Mouse (Mus musculus) liver, embryonic 13.5 days (tissue): ENCODE measurements at regions not wholly inside any gene's neighbourhood (a gene's known extent, or its start where the extent isn't known, plus 50 kb on each side); places are given as distances from the start of the nearest gene placed in this dataset.

Experiments
- ATAC-seq: fragments of 200-750 bp; cut with Nextera tagmentation; 2 replicates; pipeline ENCODE4 v1.8.0; 2017; ENCODE audit warnings: low read depth, mild to moderate bottlenecking, moderate number of reproducible peaks, moderate library complexity
- DNase-seq: peaks from one replicate; pipeline ENCODE4 v3.0.0; 2022
- H3K27ac ChIP-seq: fragments of 300-500 bp; sonication (generic); 2 replicates; pipeline ENCODE4 v1.5.1; 2015; ENCODE audit warnings: moderate library complexity, mild to moderate bottlenecking, inconsistent platforms
- H3K27me3 ChIP-seq: fragments of 300-500 bp; sonication (generic); 2 replicates; pipeline ENCODE4 v1.6.1; 2015; ENCODE audit warnings: mild to moderate bottlenecking, inconsistent platforms
- H3K36me3 ChIP-seq: fragments of 300-500 bp; sonication (generic); 2 replicates; pipeline ENCODE4 v1.6.1; 2015; ENCODE audit warnings: mild to moderate bottlenecking, inconsistent platforms
- H3K4me1 ChIP-seq: fragments of 300-500 bp; sonication (generic); replicated peaks from 2 replicates; pipeline ENCODE4 v1.6.1; 2015; ENCODE audit warnings: inconsistent platforms
- H3K4me2 ChIP-seq: fragments of 300-500 bp; sonication (generic); 2 replicates; pipeline ENCODE4 v1.6.1; 2015; ENCODE audit warnings: inconsistent platforms, mild to moderate bottlenecking, moderate library complexity
- H3K4me3 ChIP-seq: fragments of 300-500 bp; sonication (generic); replicated peaks from 2 replicates; pipeline ENCODE4 v1.5.1; 2015; ENCODE audit warnings: mild to moderate bottlenecking, inconsistent platforms
- H3K9ac ChIP-seq: fragments of 300-500 bp; sonication (generic); 2 replicates; pipeline ENCODE4 v1.6.1; 2015; ENCODE audit warnings: mild to moderate bottlenecking, inconsistent platforms
- H3K9me3 ChIP-seq: fragments of 300-500 bp; sonication (generic); replicated peaks from 2 replicates; pipeline ENCODE4 v1.6.1; 2016; ENCODE audit warnings: inconsistent platforms
- WGBS: fragments of 180-500 bp; shearing (Covaris S2); methylation state at CpG from one replicate; pipeline ENCODE4 v1.1.7; 2015; ENCODE audit not compliant: insufficient replicate concordance; 5-methylcytosine and 5-hydroxymethylcytosine counted together

DNA sequence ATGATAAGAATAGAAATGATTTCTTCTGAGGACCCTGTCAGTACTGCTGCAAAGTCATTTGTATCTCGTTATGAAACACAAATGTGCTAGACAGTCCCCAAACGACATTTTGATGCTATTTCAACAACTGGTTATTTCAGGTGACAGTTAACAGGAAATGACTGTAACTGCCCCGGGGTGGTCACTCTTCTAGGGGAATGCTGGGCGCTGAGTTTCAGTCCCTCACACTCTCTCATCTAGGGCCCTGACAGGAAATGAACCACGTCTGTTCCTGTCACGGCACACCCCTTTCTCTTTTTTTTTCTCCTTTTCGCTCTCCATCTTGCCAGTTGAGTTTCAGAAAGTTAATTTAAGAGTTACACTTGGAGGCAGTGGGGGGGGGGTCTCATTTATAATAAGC is 556.2 kb downstream of the Ccdc171 start:
- H3K27me3 ChIP-seq, result no peaks in the 10 kb centered on the region
- ATAC-seq, result no peak
- 22% methylated on average over 7 of the region's 7 CpGs for WGBS
- no peaks in the 10 kb centered on the region for H3K9me3 ChIP-seq
- no peaks in the 10 kb centered on the region for H3K4me1 ChIP-seq
- H3K27ac ChIP-seq, result no peak overlapping the region
- no peak overlapping the region for H3K4me2 ChIP-seq
- H3K9ac ChIP-seq, result no peak overlapping the region
- no peak for DNase-seq
- H3K4me3 ChIP-seq, result no peak overlapping the region
- no peaks in the 10 kb centered on the region for H3K36me3 ChIP-seq

DNA sequence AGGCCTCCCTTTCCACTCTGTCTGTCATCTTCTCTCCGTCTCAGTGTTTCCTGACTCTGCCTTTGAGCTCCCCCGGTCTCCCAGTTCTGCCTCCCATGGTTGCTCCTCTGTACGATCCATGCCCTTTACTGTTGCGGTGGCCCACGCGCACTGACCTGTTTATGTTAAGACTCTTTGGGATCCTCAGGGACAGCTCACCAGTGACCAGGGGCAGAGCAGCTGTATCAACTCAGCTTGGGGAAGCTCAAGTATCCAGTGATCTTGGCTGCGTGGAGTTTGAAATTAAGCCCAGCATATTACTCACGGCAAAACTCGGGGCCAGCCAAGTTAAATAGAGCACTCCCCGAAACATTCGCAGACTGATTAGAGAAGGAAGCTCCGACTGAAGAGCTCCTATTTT is 562.8 kb downstream of the Ccdc171 start:
- no peak overlapping the region for H3K4me2 ChIP-seq
- ATAC-seq (no peak), DNase-seq (no peak)
- H3K4me1 ChIP-seq, result no peaks in the 10 kb centered on the region
- H3K4me3 ChIP-seq, result no peak overlapping the region
- H3K36me3 ChIP-seq, result no peaks in the 10 kb centered on the region
- WGBS, result 77% methylated on average over 12 of the region's 12 CpGs
- no peak overlapping the region for H3K9ac ChIP-seq
- no peaks in the 10 kb centered on the region for H3K27me3 ChIP-seq
- no peaks in the 10 kb centered on the region for H3K9me3 ChIP-seq
- no peak overlapping the region for H3K27ac ChIP-seq

DNA sequence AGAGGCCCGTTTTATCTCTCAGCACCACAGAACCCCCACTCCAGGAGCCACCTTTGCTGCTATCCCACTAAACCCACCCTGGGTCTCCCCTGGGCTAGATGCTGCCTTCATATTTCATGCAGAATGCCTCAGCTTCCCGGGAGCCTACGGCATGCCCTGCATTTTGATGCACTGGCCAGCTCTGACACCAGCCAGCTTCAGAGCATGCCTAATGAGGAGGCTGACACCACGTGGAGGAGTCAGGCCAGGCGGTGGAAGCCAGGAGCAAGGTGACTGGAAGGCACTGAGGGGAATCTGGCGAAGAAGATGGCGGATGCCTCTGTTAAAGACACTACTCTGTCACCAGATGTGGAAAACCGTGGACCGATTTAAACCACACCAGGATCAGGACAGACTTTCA is 567.2 kb downstream of the Ccdc171 start:
- DNase-seq, result no peak
- H3K4me1 ChIP-seq, result no peaks in the 10 kb centered on the region
- WGBS, result 54% methylated on average over 9 of the region's 9 CpGs
- H3K9me3 ChIP-seq, result no peaks in the 10 kb centered on the region
- H3K27me3 ChIP-seq, result no peaks in the 10 kb centered on the region
- no peak overlapping the region for H3K4me2 ChIP-seq
- H3K9ac ChIP-seq, result no peak overlapping the region
- ATAC-seq, result no peak
- H3K27ac ChIP-seq, result no peak overlapping the region
- no peaks in the 10 kb centered on the region for H3K36me3 ChIP-seq
- H3K4me3 ChIP-seq, result no peak overlapping the region

DNA sequence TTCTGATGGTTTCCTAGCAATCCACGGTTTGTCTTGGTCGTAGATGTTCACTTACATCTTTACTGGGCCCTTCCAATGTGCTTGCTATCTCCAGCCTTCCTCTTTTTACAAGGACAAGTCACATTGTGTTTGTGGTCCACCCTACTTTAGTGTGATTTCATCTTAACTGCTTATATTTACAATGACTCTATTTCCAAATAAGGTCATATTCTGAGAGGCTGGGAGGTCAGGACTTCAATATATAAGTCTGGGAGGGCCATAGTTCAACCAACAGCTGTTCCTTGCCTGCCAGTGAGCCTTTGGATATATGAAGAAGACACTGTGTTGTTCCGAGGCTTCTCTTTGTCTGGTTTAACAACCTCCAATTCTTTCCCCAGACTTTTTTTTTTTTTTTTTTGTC is 569.9 kb downstream of the Ccdc171 start:
- no peaks in the 10 kb centered on the region for H3K36me3 ChIP-seq
- ATAC-seq (no peak), DNase-seq (no peak)
- no peaks in the 10 kb centered on the region for H3K4me1 ChIP-seq
- no peak overlapping the region for H3K9ac ChIP-seq
- no peak overlapping the region for H3K4me3 ChIP-seq
- no peak overlapping the region for H3K4me2 ChIP-seq
- H3K9me3 ChIP-seq, result no peaks in the 10 kb centered on the region
- no peak overlapping the region for H3K27ac ChIP-seq
- 54% methylated on average over 3 of the region's 3 CpGs for WGBS
- no peaks in the 10 kb centered on the region for H3K27me3 ChIP-seq

DNA sequence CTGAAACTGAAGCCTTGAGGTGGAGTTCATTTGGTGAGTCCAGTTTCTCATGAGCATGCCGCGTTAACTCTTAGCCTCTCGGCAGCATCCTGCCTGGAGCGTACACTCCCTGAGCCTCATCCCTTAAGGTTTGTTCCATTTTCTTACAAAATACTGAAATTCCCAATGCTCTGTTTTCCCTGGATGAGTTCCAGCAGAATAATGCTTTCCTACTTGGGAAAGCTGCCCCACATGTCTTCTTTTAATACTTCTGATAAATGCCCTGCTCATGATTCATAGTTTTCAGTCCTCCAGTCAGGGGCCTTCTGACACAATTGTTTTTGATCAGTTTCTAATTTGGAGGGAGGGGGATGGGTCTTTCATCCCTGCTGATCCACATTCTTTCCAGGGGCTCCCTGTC is 570.7 kb downstream of the Ccdc171 start:
- Histone ChIP-seq H3K4me2 (no peak overlapping the region), H3K4me1 (no peaks in the 10 kb centered on the region), H3K27me3 (no peaks in the 10 kb centered on the region), H3K36me3 (no peaks in the 10 kb centered on the region), H3K9ac (no peak overlapping the region), H3K27ac (no peak overlapping the region), H3K4me3 (no peak overlapping the region), H3K9me3 (no peaks in the 10 kb centered on the region)
- DNase-seq, result no peak
- no peak for ATAC-seq
- 82% methylated on average over 4 of the region's 4 CpGs for WGBS

DNA sequence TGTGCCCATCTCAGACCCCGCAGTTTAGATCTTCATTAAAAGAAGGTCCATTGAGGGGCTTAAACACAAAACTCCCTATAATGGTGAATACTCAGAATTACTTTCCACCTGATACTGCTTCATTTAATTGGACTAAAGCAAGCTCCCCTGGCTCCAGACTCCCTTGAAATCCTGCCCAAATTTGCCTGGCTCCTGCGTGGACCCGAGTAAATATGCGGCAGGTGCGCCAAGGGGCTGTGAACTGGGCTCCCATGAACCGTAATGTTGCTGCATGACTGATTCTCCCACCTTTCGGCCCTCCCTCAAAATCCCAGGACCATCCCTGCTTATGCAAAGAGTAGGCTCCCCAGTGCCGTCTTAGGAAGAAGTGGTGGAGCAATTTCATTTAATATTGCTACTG is 573.7 kb downstream of the Ccdc171 start:
- Histone ChIP-seq H3K27ac (no peak overlapping the region), H3K36me3 (no peaks in the 10 kb centered on the region), H3K4me2 (no peak overlapping the region), H3K4me3 (no peak overlapping the region), H3K9me3 (no peaks in the 10 kb centered on the region), H3K4me1 (no peaks in the 10 kb centered on the region), H3K9ac (no peak overlapping the region), H3K27me3 (no peaks in the 10 kb centered on the region)
- no peak for ATAC-seq
- DNase-seq, result no peak
- WGBS, result 75% methylated on average over 8 of the region's 8 CpGs

DNA sequence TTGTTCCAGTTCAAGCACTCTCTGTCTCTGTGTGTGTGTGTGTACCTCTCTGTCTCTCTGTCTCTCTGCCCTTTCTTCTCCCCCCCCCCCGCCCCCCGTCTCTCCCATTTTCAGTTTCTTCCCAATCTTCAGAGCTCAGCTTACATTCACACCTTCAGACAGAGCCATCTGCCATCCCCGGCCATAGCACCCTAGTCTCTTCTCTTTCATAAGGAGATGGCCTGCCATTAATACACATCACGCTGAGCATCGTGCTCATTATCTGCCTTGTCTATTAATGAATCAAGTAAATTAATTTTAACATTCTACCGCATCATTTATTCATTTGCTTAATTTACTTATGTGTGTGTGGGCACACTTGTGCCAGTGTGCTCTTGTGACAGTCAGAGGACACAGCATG is 573.2 kb downstream of the Bnc2 start:
- Histone ChIP-seq H3K27me3 (no peaks in the 10 kb centered on the region), H3K4me3 (no peak overlapping the region), H3K9me3 (no peaks in the 10 kb centered on the region), H3K36me3 (no peaks in the 10 kb centered on the region), H3K4me2 (no peak overlapping the region), H3K9ac (no peak overlapping the region), H3K4me1 (no peaks in the 10 kb centered on the region), H3K27ac (no peak overlapping the region)
- WGBS, result 76% methylated on average over 6 of the region's 6 CpGs
- DNase-seq (no peak), ATAC-seq (no peak)

DNA sequence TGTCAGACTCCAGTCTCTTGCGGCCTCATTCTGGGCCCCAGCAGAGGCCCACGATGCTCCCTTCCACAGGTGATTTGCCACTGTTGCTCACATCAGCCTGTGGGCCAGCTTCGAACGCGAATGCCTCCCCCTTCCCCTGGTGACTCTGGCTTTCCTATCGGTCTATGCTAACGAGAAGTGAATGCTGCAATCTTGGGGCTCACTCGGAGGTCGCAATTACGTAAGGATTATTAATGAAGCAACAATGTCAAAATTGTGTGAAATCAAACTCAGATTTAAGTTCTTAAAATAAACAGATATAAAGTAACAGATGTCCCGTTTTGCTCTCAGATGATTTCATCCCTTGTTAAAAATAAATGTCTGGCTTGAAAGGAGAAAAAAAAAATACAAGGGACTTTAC is 572.3 kb downstream of the Bnc2 start:
- 60% methylated on average over 11 of the region's 11 CpGs for WGBS
- ATAC-seq, result no peak
- Histone ChIP-seq H3K27me3 (no peaks in the 10 kb centered on the region), H3K9ac (no peak overlapping the region), H3K27ac (no peak overlapping the region), H3K4me1 (no peaks in the 10 kb centered on the region), H3K36me3 (no peaks in the 10 kb centered on the region), H3K4me2 (no peak overlapping the region), H3K9me3 (no peaks in the 10 kb centered on the region), H3K4me3 (no peak overlapping the region)
- DNase-seq, result no peak

DNA sequence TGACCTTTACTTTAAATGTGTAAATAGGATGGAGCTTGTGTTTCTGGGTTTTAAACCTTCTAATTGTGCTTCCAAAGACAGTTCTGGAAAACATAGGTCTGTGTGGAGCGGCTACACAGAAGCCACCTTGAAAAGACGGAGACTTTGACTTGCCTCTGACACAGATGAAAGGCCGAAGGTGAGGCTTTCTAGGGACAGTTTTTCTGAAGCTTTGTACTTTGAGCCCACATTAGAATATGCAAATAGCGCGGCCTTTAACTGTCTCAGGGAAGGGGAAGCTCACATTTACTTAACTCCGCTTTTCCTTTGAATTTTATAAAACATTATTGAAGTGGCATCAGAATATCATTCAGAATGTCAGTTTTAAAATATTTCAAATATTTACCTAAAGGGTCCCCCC is 566.5 kb downstream of the Bnc2 start:
- ATAC-seq (no peak), DNase-seq (no peak)
- no peaks in the 10 kb centered on the region for H3K9me3 ChIP-seq
- 62% methylated on average over 6 of the region's 6 CpGs for WGBS
- H3K4me3 ChIP-seq, result no peak overlapping the region
- H3K9ac ChIP-seq, result no peak overlapping the region
- H3K27ac ChIP-seq, result no peak overlapping the region
- H3K36me3 ChIP-seq, result no peaks in the 10 kb centered on the region
- no peaks in the 10 kb centered on the region for H3K27me3 ChIP-seq
- peaks cover 8% of the 10 kb centered on the region; the same call in 1 of the 2 replicates for H3K4me1 ChIP-seq
- H3K4me2 ChIP-seq, result no peak overlapping the region

DNA sequence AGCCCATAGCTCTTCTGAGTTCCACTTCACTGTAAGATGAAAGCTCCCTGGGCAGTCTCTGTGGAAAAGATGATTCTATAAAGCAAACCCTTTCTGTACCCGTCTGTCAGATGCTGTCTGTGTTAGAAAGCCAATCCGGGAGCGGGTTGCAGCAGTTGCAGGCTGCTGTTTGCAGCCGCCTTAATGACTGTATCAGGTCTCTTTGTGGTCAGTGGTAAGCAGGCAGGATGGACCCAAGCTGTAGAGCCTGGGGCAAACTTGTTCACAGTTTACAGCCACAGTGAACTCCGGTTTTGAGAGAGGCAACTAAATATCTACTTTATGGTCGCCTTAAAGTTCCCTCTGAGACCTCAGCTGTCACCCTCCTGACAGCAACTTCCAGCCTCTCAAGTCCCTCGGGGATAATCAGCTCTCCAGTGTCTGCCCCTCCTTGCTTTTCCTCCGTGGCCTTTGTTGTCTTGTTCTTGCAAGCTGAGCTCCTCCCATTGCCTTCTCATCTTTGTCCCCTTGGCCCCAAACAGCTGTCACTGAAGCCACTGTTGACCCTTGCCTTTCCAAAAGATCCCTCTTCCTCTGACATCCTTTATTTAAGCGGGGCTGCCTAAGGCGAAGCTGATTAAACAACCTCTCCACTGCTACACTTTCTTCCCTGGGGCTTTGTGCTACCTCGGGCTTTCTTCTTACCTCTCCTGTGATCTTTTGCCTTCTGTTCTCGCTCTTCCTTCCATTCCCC is 565.1 kb downstream of the Bnc2 start:
- DNase-seq, result no peak
- no peak overlapping the region for H3K27ac ChIP-seq
- H3K36me3 ChIP-seq, result no peaks in the 10 kb centered on the region
- peaks cover 8% of the 10 kb centered on the region; the same call in 1 of the 2 replicates for H3K4me1 ChIP-seq
- ATAC-seq, result no peak
- no peak overlapping the region for H3K4me2 ChIP-seq
- no peak overlapping the region for H3K4me3 ChIP-seq
- H3K9ac ChIP-seq, result no peak overlapping the region
- H3K27me3 ChIP-seq, result no peaks in the 10 kb centered on the region
- no peaks in the 10 kb centered on the region for H3K9me3 ChIP-seq
- 29% methylated on average over 12 of the region's 12 CpGs for WGBS

DNA sequence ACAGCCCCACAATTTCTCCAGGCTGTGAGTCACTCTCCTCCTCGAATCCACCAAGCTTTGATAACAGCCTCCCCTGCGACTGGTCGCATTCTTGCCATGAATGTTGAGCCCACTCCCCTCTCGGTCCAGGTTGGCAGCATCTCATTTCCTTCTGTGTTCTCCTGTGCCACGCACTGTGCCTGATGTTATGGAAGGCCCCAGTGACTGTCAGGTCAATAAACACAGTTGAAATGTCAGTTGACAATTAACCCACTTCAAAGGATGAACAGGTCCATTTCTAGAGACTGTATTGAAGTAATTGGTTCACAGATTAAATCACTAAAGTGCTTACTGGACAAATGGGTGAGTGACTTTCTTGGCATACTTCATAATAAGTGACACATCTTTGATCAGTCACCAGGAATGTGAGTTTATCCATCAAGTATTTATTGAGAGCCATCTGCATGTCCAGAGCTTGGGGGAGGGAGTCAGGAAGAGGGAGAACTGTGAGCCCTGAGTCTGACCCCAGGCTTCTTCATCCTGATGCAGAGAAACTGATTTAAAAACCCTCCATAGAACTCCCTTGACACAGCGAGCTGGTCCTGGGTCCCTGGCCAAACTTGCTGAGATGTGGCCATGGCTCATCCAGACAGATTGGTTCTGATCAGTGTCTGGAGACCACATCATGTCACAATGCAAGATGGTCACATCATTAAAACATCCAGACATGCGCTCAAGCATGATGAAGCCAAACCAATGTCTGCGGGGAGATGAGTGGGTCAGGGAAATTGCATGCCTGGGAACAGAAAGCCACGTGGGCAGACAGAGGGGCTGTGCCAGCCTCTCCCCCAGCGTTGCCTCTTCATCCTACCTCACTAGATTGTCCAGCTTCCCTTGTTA is 560.7 kb downstream of the Bnc2 start:
- ATAC-seq (no peak), DNase-seq (no peak)

More for the DNA sequence above, 560.7 kb downstream of the Bnc2 start:
- Histone ChIP-seq H3K27me3 (no peaks in the 10 kb centered on the region), H3K4me3 (no peak overlapping the region), H3K4me1 (peaks cover 8% of the 10 kb centered on the region; the same call in 1 of the 2 replicates), H3K9ac (no peak overlapping the region), H3K4me2 (no peak overlapping the region), H3K36me3 (no peaks in the 10 kb centered on the region), H3K27ac (no peak overlapping the region), H3K9me3 (no peaks in the 10 kb centered on the region)
- 54% methylated on average over 10 of the region's 10 CpGs for WGBS
